Mouse (Mus musculus) liver, postnatal 0 days (tissue): ENCODE measurements around the gene Washc1.

Experiments
- CTCF ChIP-seq: sonication (generic); IDR thresholded peaks from 2 replicates; pipeline ENCODE4 v1.5.1; 2016; ENCODE audit warnings: antibody characterized with exemption, low read depth
- EP300 ChIP-seq: IDR thresholded peaks from 2 replicates; pipeline ENCODE4 v1.6.1; 2016; ENCODE audit warnings: antibody characterized with exemption, low read depth, mild to moderate bottlenecking

- TF ChIP-seq CTCF = no peak
- TF ChIP-seq EP300 = no peak
Measured at GRCm38 (mm10) chr17:66154876-66155275, 43.5 kb downstream of the Washc1 start.
